Mouse (Mus musculus) hindbrain, embryonic 15.5 days (tissue): Measurements from ENCODE around the gene Kif23. TPM values are rescaled to one million over a fixed set of nuclear protein-coding genes. Genes with fewer than 3 reads are reported as not detected.
A peak's percentile ranks its signal among the peaks of the same experiment; 100 is the strongest.

Source experiments
- ATAC-seq: fragments of 200-750 bp; cut with Nextera tagmentation; 2 replicates; pipeline ENCODE4 v1.8.0; 2017; ENCODE audit warnings: low read depth, moderate number of reproducible peaks, moderate TSS enrichment; ENCODE audit not compliant: low FRiP score
- H3K27ac ChIP-seq: fragments of 300-500 bp; sonication (generic); replicated peaks from 2 replicates; pipeline ENCODE4 v1.5.1; 2015; ENCODE audit warnings: mild to moderate bottlenecking, inconsistent platforms
- H3K27me3 ChIP-seq: fragments of 300-500 bp; sonication (generic); 2 replicates; pipeline ENCODE4 v1.6.1; 2015; ENCODE audit warnings: control low read depth, inconsistent platforms
- H3K36me3 ChIP-seq: fragments of 300-500 bp; sonication (generic); 2 replicates; pipeline ENCODE4 v1.6.1; 2015; ENCODE audit warnings: control low read depth, inconsistent platforms
- H3K4me1 ChIP-seq: fragments of 300-500 bp; sonication (generic); replicated peaks from 2 replicates; pipeline ENCODE4 v1.6.1; 2015; ENCODE audit warnings: control low read depth, inconsistent platforms
- H3K4me2 ChIP-seq: fragments of 300-500 bp; sonication (generic); 2 replicates; pipeline ENCODE4 v1.6.1; 2015; ENCODE audit warnings: moderate library complexity, mild to moderate bottlenecking, inconsistent platforms
- H3K4me3 ChIP-seq: fragments of 300-500 bp; sonication (generic); 2 replicates; pipeline ENCODE4 v1.5.1; 2015; ENCODE audit warnings: mild to moderate bottlenecking, inconsistent platforms
- H3K9ac ChIP-seq: fragments of 300-500 bp; sonication (generic); 2 replicates; pipeline ENCODE4 v1.6.1; 2015; ENCODE audit warnings: inconsistent platforms
- H3K9me3 ChIP-seq: fragments of 300-500 bp; sonication (generic); 2 replicates; pipeline ENCODE4 v1.6.1; 2016; ENCODE audit warnings: control low read depth, inconsistent platforms
- WGBS: fragments of 180-500 bp; shearing (Covaris S2); methylation state at CpG from one replicate; pipeline ENCODE4 v1.1.7; 2015; 5-methylcytosine and 5-hydroxymethylcytosine counted together
- polyA plus RNA-seq: library from polyadenylated mRNA; unstranded; fragments of >200 nt; fragmentation: Nextera tagmentation; extraction: Ambion mirVana; gene quantifications from 2 replicates; pipeline ENCODE4 v1.2.1, GENCODE M21; 2015

The Kif23 gene
- polyA plus RNA-seq, 1 experiment from 2014 or later: 20.4 TPM

DNA sequence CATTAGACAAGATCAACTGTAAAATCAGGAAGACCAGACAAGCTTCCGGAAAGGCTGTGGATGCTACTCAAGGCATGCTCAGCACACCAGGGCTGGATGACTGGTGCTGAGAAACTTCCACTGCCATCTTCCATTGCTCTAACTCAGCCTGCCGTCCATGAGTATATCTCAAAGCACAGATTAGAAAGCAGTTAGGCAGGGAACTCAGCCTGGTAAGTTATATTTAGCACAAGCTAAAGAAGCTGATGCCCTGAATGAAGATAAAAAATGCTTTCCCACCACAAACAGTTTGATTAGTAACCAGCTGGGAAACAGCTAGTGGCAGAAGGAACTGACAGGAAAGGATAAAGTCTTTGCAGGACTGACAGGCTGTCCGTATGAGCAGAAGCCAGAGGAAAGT, 5.5 kb downstream of the Kif23 start:
- no peak overlapping the region for H3K4me3 ChIP-seq
- H3K27me3 ChIP-seq: no peaks in the 10 kb centered on the region
- no peaks in the 10 kb centered on the region for H3K9me3 ChIP-seq
- H3K9ac ChIP-seq: no peak overlapping the region
- H3K4me2 ChIP-seq: no peak overlapping the region
- no peaks in the 10 kb centered on the region for H3K36me3 ChIP-seq
- 86% methylated on average over 3 of the region's 3 CpGs for WGBS
- ATAC-seq: no peak
- peaks cover 2% of the 10 kb centered on the region; the same call in 1 of the 2 replicates for H3K4me1 ChIP-seq
- no peak overlapping the region for H3K27ac ChIP-seq

- Histone ChIP-seq H3K9ac (no peak overlapping the region), H3K4me2 (no peak overlapping the region), H3K27ac (no peak overlapping the region), H3K4me1 (no peaks in the 10 kb centered on the region), H3K36me3 (no peaks in the 10 kb centered on the region), H3K4me3 (no peak overlapping the region), H3K27me3 (no peaks in the 10 kb centered on the region), H3K9me3 (no peaks in the 10 kb centered on the region)
- WGBS: 92% methylated on average over 2 of the region's 2 CpGs
- ATAC-seq: no peak
These were observed 13.2 kb downstream of the Kif23 start for GRCm38 (mm10) chr9:61933333-61933732.

GRCm38 (mm10) chr9:61932009-61932408, 14.6 kb downstream of the Kif23 start:
- Histone ChIP-seq H3K4me1 (no peaks in the 10 kb centered on the region), H3K27me3 (no peaks in the 10 kb centered on the region), H3K4me2 (no peak overlapping the region), H3K4me3 (no peak overlapping the region), H3K27ac (no peak overlapping the region), H3K9me3 (no peaks in the 10 kb centered on the region), H3K9ac (no peak overlapping the region), H3K36me3 (no peaks in the 10 kb centered on the region)
- no peak for ATAC-seq
- WGBS: 94% methylated on average over 3 of the region's 3 CpGs

- Histone ChIP-seq H3K4me1 (no peaks in the 10 kb centered on the region), H3K9me3 (no peaks in the 10 kb centered on the region), H3K4me2 (no peak overlapping the region), H3K36me3 (no peaks in the 10 kb centered on the region), H3K27ac (no peak overlapping the region), H3K9ac (no peak overlapping the region), H3K27me3 (no peaks in the 10 kb centered on the region), H3K4me3 (no peak overlapping the region)
- WGBS: 96% methylated on average over 10 of the region's 10 CpGs
- no peak for ATAC-seq
These were observed 21.4 kb downstream of the Kif23 start for GRCm38 (mm10) chr9:61925086-61925660.

DNA sequence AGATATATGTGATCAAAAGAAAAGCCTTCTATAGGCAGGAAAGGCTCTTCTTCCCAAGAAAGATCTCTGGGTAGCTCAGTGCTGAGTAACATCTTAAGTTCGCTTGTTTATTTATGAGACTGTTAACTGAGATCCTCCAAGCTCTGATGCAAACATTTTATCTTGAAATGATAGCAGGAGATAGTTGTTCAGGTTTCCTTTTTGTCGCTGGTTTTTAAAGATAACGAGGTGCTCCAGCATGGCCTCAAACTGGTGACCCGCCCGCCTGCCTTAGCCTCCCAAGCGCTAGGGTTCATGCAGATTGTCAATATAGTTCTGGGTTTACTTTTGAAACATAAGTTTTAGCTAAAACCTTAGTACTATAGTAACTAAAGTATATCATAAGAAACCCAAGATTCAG, 26.2 kb downstream of the Kif23 start:
- WGBS: 93% methylated on average over 6 of the region's 6 CpGs
- H3K27ac ChIP-seq: no peak overlapping the region
- H3K4me3 ChIP-seq: no peak overlapping the region
- peaks cover 2% of the 10 kb centered on the region; the same call in 1 of the 2 replicates for H3K4me1 ChIP-seq
- no peaks in the 10 kb centered on the region for H3K9me3 ChIP-seq
- H3K9ac ChIP-seq: no peak overlapping the region
- ATAC-seq: no peak
- no peak overlapping the region for H3K4me2 ChIP-seq
- no peaks in the 10 kb centered on the region for H3K27me3 ChIP-seq
- H3K36me3 ChIP-seq: no peaks in the 10 kb centered on the region

- Histone ChIP-seq H3K4me1 (peaks cover 8% of the 10 kb centered on the region; the same call in 1 of the 2 replicates), H3K4me3 (no peak overlapping the region), H3K4me2 (no peak overlapping the region), H3K36me3 (no peaks in the 10 kb centered on the region), H3K9ac (no peak overlapping the region), H3K27ac (no peak overlapping the region), H3K27me3 (no peaks in the 10 kb centered on the region), H3K9me3 (no peaks in the 10 kb centered on the region)
- WGBS: 98% methylated on average over 5 of the region's 5 CpGs
- no peak for ATAC-seq
These were observed 27.1 kb downstream of the Kif23 start for GRCm38 (mm10) chr9:61919464-61919863.

DNA sequence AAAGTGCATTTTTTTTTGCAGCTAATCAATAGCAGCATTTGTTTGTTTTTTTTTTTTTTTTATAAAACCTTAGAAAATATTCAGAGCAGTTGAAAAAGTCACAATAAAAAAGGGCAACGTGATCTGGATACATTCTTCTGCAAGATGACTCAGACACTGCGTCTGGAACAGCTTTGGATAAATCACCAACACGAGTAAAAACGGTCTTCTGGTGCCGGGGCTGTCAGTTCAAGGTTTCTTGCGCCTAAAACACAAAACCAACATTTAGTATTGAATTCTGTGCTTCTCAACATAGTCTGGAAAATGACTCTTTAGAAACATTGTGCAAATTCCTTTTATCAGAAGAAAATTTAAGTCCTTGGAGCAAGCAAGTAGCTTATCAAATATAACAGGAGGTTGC, 29.1 kb downstream of the Kif23 start:
- Histone ChIP-seq H3K36me3 (peaks cover 5% of the 10 kb centered on the region), H3K27me3 (no peaks in the 10 kb centered on the region), H3K27ac (no peak overlapping the region), H3K4me3 (no peak overlapping the region), H3K4me2 (no peak overlapping the region), H3K9ac (no peak overlapping the region), H3K4me1 (peaks cover 24% of the 10 kb centered on the region), H3K9me3 (no peaks in the 10 kb centered on the region)
- ATAC-seq: no peak
- 94% methylated on average over 6 of the region's 6 CpGs for WGBS

GRCm38 (mm10) chr9:61916986-61917385, 29.6 kb downstream of the Kif23 start:
- 91% methylated on average over 3 of the region's 3 CpGs for WGBS

GRCm38 (mm10) chr9:61915393-61916005, 31.1 kb downstream of the Kif23 start:
- Histone ChIP-seq H3K9ac (peak overlapping the region; percentile 58; the same call in 1 of the 2 replicates), H3K27me3 (no peaks in the 10 kb centered on the region), H3K4me1 (peaks cover 33% of the 10 kb centered on the region), H3K9me3 (no peaks in the 10 kb centered on the region), H3K4me2 (peak overlapping the region; percentile 75), H3K4me3 (peak overlapping the region; percentile 96), H3K36me3 (peaks cover 22% of the 10 kb centered on the region), H3K27ac (peak overlapping the region; percentile 94; the same call in 1 of the 2 replicates)
- 56% methylated on average over 4 of the region's 4 CpGs for WGBS
- no peak for ATAC-seq

More at GRCm38 (mm10) chr9:61916986-61917385, 29.6 kb downstream of the Kif23 start:
- H3K27ac ChIP-seq: no peak overlapping the region
- H3K36me3 ChIP-seq: peaks cover 10% of the 10 kb centered on the region
- H3K9ac ChIP-seq: no peak overlapping the region
- ATAC-seq: no peak
- no peak overlapping the region for H3K4me3 ChIP-seq
- no peaks in the 10 kb centered on the region for H3K27me3 ChIP-seq
- no peak overlapping the region for H3K4me2 ChIP-seq
- H3K9me3 ChIP-seq: no peaks in the 10 kb centered on the region
- peaks cover 28% of the 10 kb centered on the region for H3K4me1 ChIP-seq

- 5% methylated on average over 13 of the region's 13 CpGs for WGBS
- Histone ChIP-seq H3K27me3 (no peaks in the 10 kb centered on the region), H3K4me3 (peak overlapping the region; percentile 96), H3K27ac (peak overlapping the region; percentile 94), H3K4me2 (peak overlapping the region; percentile 75), H3K4me1 (peaks cover 33% of the 10 kb centered on the region), H3K9ac (peak overlapping the region; percentile 58), H3K9me3 (no peaks in the 10 kb centered on the region), H3K36me3 (peaks cover 22% of the 10 kb centered on the region)
- no peak for ATAC-seq
These were observed 31.7 kb downstream of the Kif23 start for GRCm38 (mm10) chr9:61914917-61915300.

DNA sequence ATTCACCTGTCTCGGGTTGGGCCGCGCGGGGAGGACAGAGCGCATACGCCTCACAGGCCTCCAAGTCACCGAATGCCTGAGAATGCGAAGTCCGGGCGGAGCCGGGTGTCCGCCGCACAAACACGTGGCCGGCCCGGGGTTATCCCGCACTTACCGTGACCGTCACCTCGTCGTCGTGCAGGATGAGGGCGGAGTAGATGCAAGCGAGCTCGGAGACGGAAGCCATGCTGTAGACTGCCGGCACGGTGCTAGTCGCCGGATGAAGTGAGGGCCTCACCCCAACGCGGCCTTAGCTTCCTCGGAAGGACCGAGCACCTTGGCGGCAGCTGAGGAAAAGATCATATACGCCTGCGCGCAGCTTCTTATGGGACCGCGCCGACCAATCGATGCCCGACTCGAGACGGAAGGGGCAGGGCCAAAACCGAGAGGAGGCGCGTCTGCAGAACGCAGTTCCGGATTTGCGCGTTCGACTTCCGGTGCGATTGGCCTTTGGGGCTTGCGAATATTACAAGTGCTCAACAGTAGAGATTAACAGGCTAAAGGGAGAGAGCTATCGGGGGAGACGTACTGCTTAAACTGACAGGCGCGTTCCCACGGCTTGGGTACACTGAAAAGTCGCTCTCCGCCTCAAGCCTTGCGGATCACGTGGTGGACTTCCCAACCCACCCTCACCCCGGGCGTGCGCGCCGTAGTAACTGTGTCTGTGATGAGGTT, 32.2 kb downstream of the Kif23 start, which contains the start of gene Rplp1:
Gene Rplp1 (minus strand): TSS at position 340 of the 714 bp plus-strand sequence.
- Histone ChIP-seq H3K4me3 (peak within 1 kb of the TSS; percentile 96), H3K36me3 (peaks cover 22% of the 10 kb centered on the region), H3K9ac (peak within 1 kb of the TSS; percentile 90), H3K27me3 (no peaks in the 10 kb centered on the region), H3K4me1 (peaks cover 33% of the 10 kb centered on the region), H3K4me2 (peak within 1 kb of the TSS; percentile 75), H3K9me3 (no peaks in the 10 kb centered on the region), H3K27ac (peak within 1 kb of the TSS; percentile 94)
- ATAC-seq: peak; percentile 96
- WGBS: under 1% methylated on average over 70 of the region's 70 CpGs
